ENCODE assay signal across 10 mouse cellular contexts in the genomic region with DNA sequence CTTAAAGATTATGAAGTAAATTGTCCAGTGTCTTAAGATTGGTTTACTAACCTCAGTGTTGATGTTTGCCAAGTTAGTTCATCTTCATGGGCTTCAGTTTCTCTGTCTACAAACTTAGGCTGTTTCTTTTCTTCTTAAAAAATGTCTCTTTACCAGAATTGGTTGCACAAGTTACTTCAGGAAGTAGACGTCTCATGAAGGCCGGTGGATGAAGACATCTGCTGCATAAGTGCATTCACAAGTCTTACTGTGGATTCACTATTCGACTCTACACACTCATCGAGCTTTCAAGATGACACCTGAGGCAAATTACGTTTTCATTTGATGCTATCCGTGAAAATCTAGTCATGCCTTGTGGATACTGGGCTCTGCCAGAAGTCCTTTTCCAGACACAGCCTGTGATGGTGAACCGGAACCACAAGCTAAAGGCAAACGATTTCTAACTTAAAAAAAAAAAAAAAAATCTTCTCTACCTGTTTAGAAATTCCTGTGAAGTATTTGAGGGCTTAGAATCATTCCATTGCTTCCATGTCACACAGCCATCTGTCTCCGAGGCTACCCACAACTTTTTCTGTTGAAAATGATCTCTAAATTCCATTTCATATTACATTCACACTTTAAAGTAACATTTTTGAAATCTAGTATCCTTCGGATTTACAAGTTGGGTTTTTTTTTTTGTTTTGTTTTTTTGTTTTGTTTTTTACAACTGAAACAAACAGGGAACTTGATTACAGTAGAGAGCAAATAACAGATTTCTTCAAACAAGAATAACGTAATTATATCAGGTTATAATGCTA. TPM values are rescaled to one million over a fixed set of nuclear protein-coding genes. Genes with fewer than 3 reads are reported as not detected.
DNase-seq lines count a peak whose midpoint lies in the region; ATAC-seq and TF ChIP-seq lines count a peak whose summit lies in the region.
"Had no signal": no experiment of that assay in that cellular context is flagged by ENCODE, and none has a peak within 500 bp of the region (broad histone marks: within the 10 kb centered on the region; RNA-seq: fewer than 3 reads in every experiment).

No protein-coding gene starts in this region.

- DNase-seq in heart, postnatal 0 days (ENCODE audit: low spot score) = no peak
- DNase-seq in heart, adult 11 months = no peak
- no peak for DNase-seq in embryonic facial prominence, embryonic 10.5 days (ENCODE audit: low spot score)
- no peak for DNase-seq in forebrain, postnatal 0 days
- DNase-seq in thymus, adult 18-20 months = no peak
- DNase-seq in urinary bladder, postnatal 36 days (ENCODE audit: low spot score in 2 of 2) = no peak
- no peak for DNase-seq in frontal cortex, postnatal 36 days (ENCODE audit: low spot score in 2 of 2)

- no peaks in the 10 kb centered on the region for H3K9me3 ChIP-seq in heart, postnatal 0 days (replicated peaks; ENCODE audit: control insufficient read depth, low read length)
- no peaks in the 10 kb centered on the region for H3K9me3 ChIP-seq in embryonic facial prominence, embryonic 10.5 days
- H3K9me3 ChIP-seq in forebrain, postnatal 0 days (ENCODE audit: low read length) = no peaks in the 10 kb centered on the region
- H3K9me3 ChIP-seq in liver, embryonic 16.5 days (replicated peaks; ENCODE audit: control insufficient read depth, low read length) = no peaks in the 10 kb centered on the region

- TF ChIP-seq CTCF in heart, postnatal 0 days (IDR thresholded peaks at IDR 0.05; ENCODE audit: low read depth) = no peak
- TF ChIP-seq CTCF in forebrain, postnatal 0 days (IDR thresholded peaks at IDR 0.05; ENCODE audit: low read depth) = no peak

- ATAC-seq in heart, postnatal 0 days (ENCODE audit: insufficient read depth, low read depth) = no peak
- no peak for ATAC-seq in forebrain, postnatal 0 days
- ATAC-seq in liver, embryonic 16.5 days (ENCODE audit: low read depth) = no peak

- peaks cover 24% of the 10 kb centered on the region for H3K36me3 ChIP-seq in heart, postnatal 0 days (replicated peaks; ENCODE audit: control insufficient read depth, insufficient read depth, low read length)
- peaks cover 24% of the 10 kb centered on the region for H3K36me3 ChIP-seq in embryonic facial prominence, embryonic 10.5 days (replicated peaks)
- H3K36me3 ChIP-seq in forebrain, postnatal 0 days (ENCODE audit: insufficient read depth) = peaks cover 15% of the 10 kb centered on the region
- H3K36me3 ChIP-seq in liver, embryonic 16.5 days (ENCODE audit: control insufficient read depth, insufficient read depth) = no peaks in the 10 kb centered on the region; the same call in 1 of the 2 replicates

- WGBS in heart, postnatal 0 days = 78% methylated on average over 11 of the region's 11 CpGs
- WGBS in embryonic facial prominence, embryonic 10.5 days = 81% methylated on average over 11 of the region's 11 CpGs
- 80% methylated on average over 11 of the region's 11 CpGs for WGBS in forebrain, postnatal 0 days
- 64% methylated on average over 11 of the region's 11 CpGs for WGBS in liver, embryonic 16.5 days (ENCODE audit: insufficient replicate concordance)

- no peaks in the 10 kb centered on the region for H3K27me3 ChIP-seq in heart, postnatal 0 days (ENCODE audit: control insufficient read depth, insufficient read depth, low read length)
- no peaks in the 10 kb centered on the region for H3K27me3 ChIP-seq in embryonic facial prominence, embryonic 10.5 days (replicated peaks; ENCODE audit: low read depth, poor library complexity, severe bottlenecking)
- no peaks in the 10 kb centered on the region for H3K27me3 ChIP-seq in forebrain, postnatal 0 days (ENCODE audit: insufficient read depth, low read length)
- no peaks in the 10 kb centered on the region for H3K27me3 ChIP-seq in liver, embryonic 16.5 days (ENCODE audit: control insufficient read depth, insufficient read depth, low read depth, low read length)

- no peak for TF ChIP-seq EP300 in heart, postnatal 0 days (IDR thresholded peaks at IDR 0.05; ENCODE audit: low read depth)

- H3K27ac ChIP-seq in heart, postnatal 0 days (ENCODE audit: low read depth) = no peak overlapping the region
- peak overlapping the region; percentile 92; the same call in 1 of the 2 replicates for H3K27ac ChIP-seq in embryonic facial prominence, embryonic 10.5 days (replicated peaks)
- no peak overlapping the region for H3K27ac ChIP-seq in forebrain, postnatal 0 days (ENCODE audit: low read depth, low read length)
- H3K27ac ChIP-seq in liver, embryonic 16.5 days (ENCODE audit: low read length) = no peak overlapping the region

- H3K4me2 ChIP-seq in heart, postnatal 0 days (ENCODE audit: low read depth, low read length) = peak overlapping the region; percentile 75
- peak overlapping the region; percentile 48 for H3K4me2 ChIP-seq in forebrain, postnatal 0 days (ENCODE audit: low read depth)
- H3K4me2 ChIP-seq in liver, embryonic 16.5 days (ENCODE audit: low read depth, low read length) = peak overlapping the region; percentile 74

- H3K4me3 ChIP-seq in heart, postnatal 0 days (ENCODE audit: low read depth, low read length) = peak overlapping the region; percentile 94
- H3K4me3 ChIP-seq in embryonic facial prominence, embryonic 10.5 days = peak overlapping the region; percentile 83
- H3K4me3 ChIP-seq in forebrain, postnatal 0 days (ENCODE audit: low read depth, low read length) = peak overlapping the region; percentile 84; the same call in 1 of the 2 replicates
- H3K4me3 ChIP-seq in liver, embryonic 16.5 days (ENCODE audit: low read depth, low read length) = no peak overlapping the region

- H3K4me1 ChIP-seq in heart, postnatal 0 days (ENCODE audit: control insufficient read depth, insufficient read depth) = peaks cover 4% of the 10 kb centered on the region; the same call in 1 of the 2 replicates
- peaks cover 6% of the 10 kb centered on the region; the same call in 1 of the 2 replicates for H3K4me1 ChIP-seq in embryonic facial prominence, embryonic 10.5 days
- 0 out of 2 replicates have a peak, but pooled peaks cover 3% of the 10 kb centered on the region for H3K4me1 ChIP-seq in forebrain, postnatal 0 days (ENCODE audit: insufficient read depth)
- H3K4me1 ChIP-seq in liver, embryonic 16.5 days (ENCODE audit: control insufficient read depth, low read depth, low read length) = peaks cover 7% of the 10 kb centered on the region

- no peak overlapping the region for H3K9ac ChIP-seq in heart, postnatal 0 days (replicated peaks; ENCODE audit: low read depth, low read length)
- no peak overlapping the region; the same call in 1 of the 2 replicates for H3K9ac ChIP-seq in forebrain, postnatal 0 days
- no peak overlapping the region for H3K9ac ChIP-seq in liver, embryonic 16.5 days (ENCODE audit: low read depth, low read length)

RNA-seq across cellular contexts. Expression of a gene that starts 0.8 kb away (rescaled TPM):
- total RNA-seq in heart, postnatal 0 days (2014; rRNA removed; ENCODE audit: low replicate concordance) = 24.0 and 43.9 TPM in 2 replicates
- 72.0 and 72.8 TPM in 2 replicates for polyA plus RNA-seq in heart, postnatal 0 days (2015; fragmentation: Nextera tagmentation; extraction: Ambion mirVana)
- polyA plus RNA-seq in embryonic facial prominence, embryonic 10.5 days (2016; fragmentation: Nextera tagmentation; extraction: Ambion mirVana) = 101 and 105 TPM in 2 replicates
- total RNA-seq in forebrain, postnatal 0 days (2014; rRNA removed) = 42.9 and 54.8 TPM in 2 replicates
- polyA plus RNA-seq in forebrain, postnatal 0 days (2015; fragmentation: Nextera tagmentation; extraction: Ambion mirVana) = 117 and 129 TPM in 2 replicates
- polyA plus RNA-seq in liver, embryonic 16.5 days (2015; fragmentation: Nextera tagmentation; extraction: Ambion mirVana) = 23.8 and 24.2 TPM in 2 replicates

RNA-seq across cellular contexts. Expression of a gene that starts 8.0 kb away (rescaled TPM):
- total RNA-seq in heart, postnatal 0 days (2014; rRNA removed; ENCODE audit: low replicate concordance) = not detected in 2 replicates
- 0.10 TPM in 1 of 2 replicates, not detected in the other for polyA plus RNA-seq in heart, postnatal 0 days (2015; fragmentation: Nextera tagmentation; extraction: Ambion mirVana)
- not detected in 2 replicates for polyA plus RNA-seq in embryonic facial prominence, embryonic 10.5 days (2016; fragmentation: Nextera tagmentation; extraction: Ambion mirVana)
- 0.14 TPM in 1 of 2 replicates, not detected in the other for total RNA-seq in forebrain, postnatal 0 days (2014; rRNA removed)
- not detected in 2 replicates for polyA plus RNA-seq in forebrain, postnatal 0 days (2015; fragmentation: Nextera tagmentation; extraction: Ambion mirVana)
- polyA plus RNA-seq in liver, embryonic 16.5 days (2015; fragmentation: Nextera tagmentation; extraction: Ambion mirVana) = not detected in 2 replicates
- total RNA-seq: layer of hippocampus, postnatal 14 days had no signal
- polyA plus RNA-seq: neural tube, embryonic 11.5 days had no signal

RNA-seq across cellular contexts. Expression of a gene that starts 36.1 kb away (rescaled TPM):
- not detected in 2 replicates for total RNA-seq in heart, postnatal 0 days (2014; rRNA removed; ENCODE audit: low replicate concordance)
- not detected in 2 replicates for polyA plus RNA-seq in heart, postnatal 0 days (2015; fragmentation: Nextera tagmentation; extraction: Ambion mirVana)
- not detected in 2 replicates for polyA plus RNA-seq in embryonic facial prominence, embryonic 10.5 days (2016; fragmentation: Nextera tagmentation; extraction: Ambion mirVana)
- not detected in 2 replicates for total RNA-seq in forebrain, postnatal 0 days (2014; rRNA removed)
- polyA plus RNA-seq in forebrain, postnatal 0 days (2015; fragmentation: Nextera tagmentation; extraction: Ambion mirVana) = not detected in 2 replicates
- not detected in 2 replicates for polyA plus RNA-seq in liver, embryonic 16.5 days (2015; fragmentation: Nextera tagmentation; extraction: Ambion mirVana)
- total RNA-seq: layer of hippocampus, postnatal 14 days had no signal
- polyA plus RNA-seq: neural tube, embryonic 11.5 days had no signal

RNA-seq across cellular contexts. Expression of a gene that starts 56.8 kb away (rescaled TPM):
- total RNA-seq in heart, postnatal 0 days (2014; rRNA removed; ENCODE audit: low replicate concordance) = 27.4 and 35.4 TPM in 2 replicates
- polyA plus RNA-seq in heart, postnatal 0 days (2015; fragmentation: Nextera tagmentation; extraction: Ambion mirVana) = 15.4 and 15.6 TPM in 2 replicates
- 25.0 and 26.9 TPM in 2 replicates for polyA plus RNA-seq in embryonic facial prominence, embryonic 10.5 days (2016; fragmentation: Nextera tagmentation; extraction: Ambion mirVana)
- 12.9 and 22.4 TPM in 2 replicates for total RNA-seq in forebrain, postnatal 0 days (2014; rRNA removed)
- polyA plus RNA-seq in forebrain, postnatal 0 days (2015; fragmentation: Nextera tagmentation; extraction: Ambion mirVana) = 5.9 and 10.0 TPM in 2 replicates
- 356 and 399 TPM in 2 replicates for polyA plus RNA-seq in liver, embryonic 16.5 days (2015; fragmentation: Nextera tagmentation; extraction: Ambion mirVana)
